Mouse (Mus musculus): Measurements from ENCODE around the gene Ankrd65.
A peak's percentile ranks its signal among the peaks of the same experiment; 100 is the strongest.
"Not testable (repeated sequence)": the region's sequence is repeated elsewhere in the genome, so short reads cannot be mapped to it uniquely, and the experiment has no call there.

Gene Ankrd65

DNA sequence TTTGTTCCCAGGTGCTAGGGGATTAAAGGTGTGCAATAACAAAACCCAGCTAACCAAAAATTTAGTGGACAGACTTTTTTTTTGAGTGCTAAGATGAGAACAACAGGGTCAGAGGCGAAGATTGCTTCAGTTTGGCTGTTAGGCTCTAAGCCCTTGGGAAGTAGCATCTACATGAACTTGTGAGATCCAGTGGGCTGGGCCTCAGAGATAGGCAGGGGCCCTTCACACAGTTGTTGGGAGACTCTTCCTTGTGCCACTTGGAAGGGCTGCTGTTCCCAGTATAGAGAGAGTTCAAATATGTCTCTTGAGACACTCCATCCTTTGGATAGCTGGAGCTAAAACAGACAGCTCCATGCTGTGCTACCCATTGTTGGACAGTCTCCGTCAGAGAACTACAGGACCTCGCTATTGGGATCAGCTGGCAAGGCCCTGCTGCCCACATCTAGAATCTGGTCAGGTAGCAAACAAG is at the start of gene Ankrd65:
Gene Ankrd65, plus strand, starts transcription at position 419 of the 469 bp plus-strand sequence.
- no peak for DNase-seq (ENCODE audit: low spot score)

DNA sequence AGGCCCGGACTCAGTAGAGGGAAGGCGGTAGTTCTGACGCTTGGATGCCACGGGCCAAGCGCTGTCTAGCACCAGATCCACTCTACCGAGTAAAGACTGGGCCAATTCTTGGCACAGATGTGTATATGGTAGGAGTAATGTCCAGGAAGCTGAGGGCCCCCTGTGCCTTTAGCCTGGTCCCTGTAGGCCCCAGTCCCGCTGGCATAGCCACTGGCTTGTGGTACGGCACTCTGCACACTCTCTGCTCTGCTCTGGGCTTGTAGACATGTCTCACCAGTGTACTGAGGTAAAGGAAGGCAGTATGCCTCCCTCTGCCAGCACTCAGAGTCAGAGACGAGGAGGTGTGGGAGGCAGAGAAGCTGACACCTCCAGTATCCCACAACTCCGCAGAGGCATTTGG is 49.6 kb upstream of the Ankrd65 start:
- DNase-seq (ENCODE audit: low spot score), result not testable (repeated sequence)

DNA sequence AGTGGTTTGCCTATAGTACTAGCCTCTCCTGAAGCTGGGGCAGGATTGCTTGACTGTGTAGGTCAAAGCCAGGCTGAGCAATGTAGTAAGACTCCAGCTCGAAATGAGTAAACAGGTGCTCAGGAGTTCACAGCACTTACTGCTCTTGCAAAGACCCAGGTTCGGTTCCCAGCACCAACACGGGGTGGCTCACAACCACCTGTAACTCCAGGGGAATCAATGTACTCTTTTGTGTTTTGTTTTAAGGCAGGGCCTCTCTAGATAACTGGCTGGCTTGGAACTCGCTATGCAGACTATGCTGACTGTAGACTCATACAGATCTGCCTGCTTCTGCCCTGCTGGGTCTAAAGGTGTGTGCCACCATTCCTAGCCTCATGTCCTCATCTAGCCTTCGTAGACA is 47.6 kb upstream of the Ankrd65 start:
- DNase-seq (ENCODE audit: low spot score), result no peak

GRCm38 (mm10) chr4:155744474-155744873 is 45.8 kb upstream of the Ankrd65 start:
- DNase-seq (ENCODE audit: low spot score), result no peak

- DNase-seq (ENCODE audit: low spot score), result no peak
Observed at GRCm38 (mm10) chr4:155745136-155745535, 45.1 kb upstream of the Ankrd65 start.

- DNase-seq (ENCODE audit: low spot score), result no peak
Observed at GRCm38 (mm10) chr4:155746036-155746548, 44.1 kb upstream of the Ankrd65 start.

- no peak for DNase-seq (ENCODE audit: low spot score)
Observed at GRCm38 (mm10) chr4:155746575-155747490, 43.4 kb upstream of the Ankrd65 start.

DNA sequence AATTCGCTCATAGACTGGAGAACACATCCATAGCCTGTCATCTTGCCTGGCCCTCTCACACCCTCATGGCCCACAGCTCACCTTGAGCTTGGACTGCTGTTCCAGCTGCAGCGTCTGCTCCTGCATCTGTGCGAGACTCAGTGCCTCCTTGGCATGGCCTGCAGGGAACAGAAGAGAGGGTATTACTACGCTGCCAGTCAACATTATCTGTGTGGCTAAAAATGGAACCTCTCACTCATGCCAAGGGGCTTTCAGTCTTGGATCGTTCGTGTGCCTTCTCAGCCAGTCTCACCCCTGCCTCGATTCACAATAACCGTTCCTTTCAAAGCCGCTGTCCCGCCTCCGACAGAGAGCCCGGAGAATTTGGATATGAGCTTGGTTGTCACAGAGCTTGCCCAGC is 33.2 kb upstream of the Ankrd65 start:
- no peak for DNase-seq (ENCODE audit: low spot score)

DNA sequence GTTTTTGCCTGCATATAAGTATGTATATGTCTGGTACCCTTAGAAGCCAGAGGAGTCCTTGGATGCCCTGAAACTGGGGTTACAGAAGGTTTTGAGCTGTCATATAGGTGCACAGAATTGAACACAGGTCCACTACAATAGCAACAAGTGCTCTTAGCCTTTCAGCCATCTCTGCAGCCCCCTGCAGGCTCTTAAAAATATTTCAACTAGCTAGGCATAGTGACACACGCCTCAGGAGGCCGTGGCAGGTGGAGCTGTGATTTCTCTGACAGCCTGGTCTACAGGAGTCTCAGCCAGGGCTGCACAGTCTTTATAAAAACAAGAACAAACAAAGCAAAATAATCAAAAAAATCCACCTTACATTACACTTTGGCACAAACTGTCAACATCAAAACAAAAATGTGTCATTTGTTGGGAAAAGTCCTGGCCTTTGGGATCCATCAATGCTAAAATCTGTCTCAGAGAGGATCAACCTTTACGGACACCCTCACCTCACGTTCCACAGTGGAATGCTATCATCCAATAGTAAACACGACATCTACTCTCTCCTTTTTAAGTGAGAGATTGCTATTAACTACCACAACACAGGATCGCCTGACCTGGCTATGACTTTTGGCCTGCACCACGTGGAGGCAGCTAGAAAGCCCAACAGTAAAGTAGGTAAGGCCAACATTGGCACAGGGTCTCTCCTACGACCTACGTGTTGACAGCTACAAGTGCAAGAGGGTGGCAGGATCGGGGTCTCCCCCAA is 30.2 kb upstream of the Ankrd65 start:
- peak; percentile 82 for DNase-seq (ENCODE audit: low spot score)

- peak; percentile 98 for DNase-seq (ENCODE audit: low spot score)
Observed at GRCm38 (mm10) chr4:155760613-155761355, 29.5 kb upstream of the Ankrd65 start, which contains the start of gene Atad3a. TSS of gene Atad3a (minus strand) at chr4:155761093.

DNA sequence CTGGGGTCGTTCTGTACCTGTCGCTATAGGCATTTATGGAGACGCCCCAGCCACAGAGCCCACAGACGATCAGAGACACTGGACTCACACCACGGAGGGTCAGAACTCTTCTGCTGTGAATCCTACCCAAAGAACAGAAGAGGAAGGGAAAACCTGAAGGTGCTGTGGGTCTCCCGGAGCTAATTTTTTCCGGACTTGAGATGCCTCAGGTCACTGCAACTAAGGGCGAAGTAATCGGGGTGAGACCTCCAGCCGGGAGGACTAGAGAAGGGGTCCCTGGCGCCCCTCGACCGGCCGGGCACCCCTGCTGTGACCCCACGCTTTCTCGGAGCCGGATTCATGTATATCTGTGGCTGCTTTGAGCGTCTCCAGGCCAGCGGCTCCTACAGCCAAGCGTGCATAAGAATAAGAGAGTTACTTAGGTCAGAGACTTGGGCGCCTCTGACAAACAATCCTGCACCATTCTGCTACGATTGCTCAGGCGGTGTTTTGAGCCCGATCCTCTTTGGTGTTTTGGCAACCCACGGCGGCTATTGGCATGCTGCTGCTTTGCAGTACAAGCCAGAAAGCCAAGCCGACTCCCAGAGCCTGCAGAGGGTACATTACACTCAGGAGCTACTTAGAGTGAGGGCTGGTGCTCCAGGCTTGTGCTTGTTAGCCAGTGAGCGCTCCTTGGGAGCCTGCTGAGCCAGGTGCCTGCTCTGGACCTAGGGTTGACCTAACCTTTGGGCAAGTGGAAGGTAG is 28.7 kb upstream of the Ankrd65 start:
- peak; percentile 43 for DNase-seq (ENCODE audit: low spot score)

- no peak for DNase-seq (ENCODE audit: low spot score)
Observed at GRCm38 (mm10) chr4:155762357-155762756, 27.9 kb upstream of the Ankrd65 start.

GRCm38 (mm10) chr4:155769496-155769879 is 20.8 kb upstream of the Ankrd65 start:
- DNase-seq (ENCODE audit: low spot score), result no peak

- DNase-seq (ENCODE audit: low spot score), result peak; percentile 93
Observed at GRCm38 (mm10) chr4:155769880-155770512, 20.2 kb upstream of the Ankrd65 start.

GRCm38 (mm10) chr4:155770626-155771025 is 19.6 kb upstream of the Ankrd65 start:
- DNase-seq (ENCODE audit: low spot score), result no peak

DNA sequence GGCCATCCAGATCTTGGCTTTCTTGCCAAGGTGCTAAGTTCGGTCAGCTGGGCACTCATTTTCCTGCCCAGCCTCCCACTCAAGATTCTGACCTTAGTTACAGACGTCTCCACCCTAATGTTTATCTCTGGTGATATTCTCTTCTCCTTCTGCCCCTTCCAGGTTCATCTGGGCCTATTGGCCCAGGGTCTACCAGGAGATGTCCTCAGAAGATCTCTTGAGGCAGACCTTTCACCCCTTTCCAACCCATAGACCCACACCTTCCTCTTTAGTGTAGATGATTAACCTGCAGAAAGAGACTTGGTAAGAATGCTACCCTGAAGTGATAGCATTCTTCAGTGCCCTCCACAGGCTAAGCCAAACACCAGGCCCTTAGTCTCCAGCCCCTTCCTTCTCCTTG is 18.5 kb upstream of the Ankrd65 start:
- no peak for DNase-seq (ENCODE audit: low spot score)

DNA sequence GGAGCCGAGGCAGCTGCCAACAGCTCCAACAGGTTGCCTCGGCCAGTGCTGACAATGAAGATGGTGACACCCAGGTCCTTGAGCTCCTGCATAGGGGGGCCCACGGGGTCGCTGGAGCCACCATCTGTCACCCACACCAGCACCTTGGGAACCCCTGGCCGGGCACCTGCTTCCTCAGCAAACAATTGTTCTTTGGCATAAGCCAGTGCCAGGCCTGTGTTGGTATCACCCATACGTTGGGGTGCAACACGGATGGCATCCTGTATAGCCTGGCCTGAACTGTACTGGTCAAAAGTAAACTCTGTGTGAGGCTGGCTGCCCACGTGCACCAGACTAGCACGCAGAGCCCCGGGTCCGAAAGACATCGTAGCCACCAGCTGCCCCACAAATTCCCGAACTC is 17.5 kb upstream of the Ankrd65 start:
- DNase-seq (ENCODE audit: low spot score), result no peak

DNA sequence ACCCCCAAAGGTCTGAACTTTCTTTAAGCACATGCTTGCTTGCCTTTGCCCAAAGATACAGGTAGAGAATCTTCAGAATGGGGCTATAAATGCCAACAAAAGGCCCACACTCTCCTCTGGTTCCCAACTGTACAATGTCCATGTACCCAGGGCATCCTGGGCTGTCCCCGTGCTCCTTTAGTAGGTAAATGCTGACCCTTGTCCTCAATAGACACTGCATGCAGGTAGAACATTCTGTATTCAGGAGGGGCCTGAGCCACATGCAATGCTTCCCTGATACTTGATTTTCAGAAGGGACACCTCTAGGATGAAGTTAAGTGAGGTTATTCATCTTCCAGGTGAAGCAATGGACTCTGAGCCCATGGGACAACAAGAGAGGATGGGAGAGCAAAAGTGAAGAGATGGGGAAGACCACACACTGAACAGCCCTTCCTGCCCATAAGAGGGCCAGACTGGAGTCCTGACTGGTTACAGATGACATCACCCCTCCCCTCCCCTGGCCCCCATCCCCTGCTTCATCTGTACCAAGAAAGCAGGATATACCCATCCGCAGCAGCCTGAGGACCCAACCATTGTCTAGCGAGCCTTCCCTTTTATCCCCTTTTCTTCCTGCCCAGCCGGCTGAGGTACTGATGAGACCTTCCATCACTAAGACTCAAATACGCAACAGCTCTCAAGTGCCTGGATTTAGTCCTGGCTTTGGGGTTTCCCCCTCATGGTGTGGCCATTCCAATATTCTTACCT is 16.7 kb upstream of the Ankrd65 start:
- no peak for DNase-seq (ENCODE audit: low spot score)

- DNase-seq (ENCODE audit: low spot score), result peak; percentile 80
Observed at GRCm38 (mm10) chr4:155774280-155774754, 15.9 kb upstream of the Ankrd65 start, which contains the start of gene Vwa1. TSS of gene Vwa1 (minus strand) at chr4:155774698.

Measured in MN1 (cell line).